Comparison of ENCODE assay signal across 24 mouse cellular contexts in the genomic region with DNA sequence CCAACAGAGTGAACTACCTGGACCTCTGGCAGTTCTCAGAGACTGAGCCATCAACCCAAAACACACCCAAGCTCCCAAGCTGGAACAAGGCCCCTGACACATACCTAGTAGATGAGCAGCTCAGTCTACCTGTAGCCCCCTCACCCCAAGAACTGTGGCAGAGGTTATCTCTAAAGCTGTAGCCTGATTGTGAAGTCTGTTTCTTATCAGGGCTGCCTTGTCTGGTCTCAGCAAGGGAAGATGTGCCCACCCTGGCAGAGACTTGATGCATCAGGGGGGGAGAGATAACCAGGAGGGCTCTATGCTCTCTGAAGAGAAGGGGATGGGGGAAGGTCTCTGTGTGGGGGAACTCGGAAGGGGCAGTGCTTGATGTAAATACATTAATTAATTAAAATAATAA.
DNase-seq lines count a peak whose midpoint lies in the region; ATAC-seq and TF ChIP-seq lines count a peak whose summit lies in the region.
"Had no signal": no experiment of that assay in that cellular context is flagged by ENCODE, and none has a peak within 500 bp of the region (broad histone marks: within the 10 kb centered on the region; RNA-seq: fewer than 3 reads in every experiment).

No protein-coding gene starts in this region.

- WGBS in liver, embryonic 11.5 days: 43% methylated on average over 1 of the region's 1 CpGs
- WGBS in liver, embryonic 14.5 days (ENCODE audit: insufficient replicate concordance): 38% methylated on average over 1 of the region's 1 CpGs
- WGBS in midbrain, embryonic 11.5 days: 71% methylated on average over 1 of the region's 1 CpGs

- TF ChIP-seq RAD21 in MEL (IDR thresholded peaks at IDR 0.05; ENCODE audit: low read depth, low read length): no peak

- no peaks in the 10 kb centered on the region for H3K4me1 ChIP-seq in liver, embryonic 11.5 days (replicated peaks; ENCODE audit: control insufficient read depth, insufficient read depth, low read length)
- H3K4me1 ChIP-seq in G1E (ENCODE audit: insufficient read depth, low read depth, low read length): no peaks in the 10 kb centered on the region
- H3K4me1 ChIP-seq in MEL (ENCODE audit: control insufficient read depth in 1 of 2, insufficient read depth in 2 of 2, low read length in 2 of 2): peaks cover 3 to 11% of the 10 kb centered on the region in 2 experiments; a peak in 3 of 4 replicates
- no peaks in the 10 kb centered on the region for H3K4me1 ChIP-seq in liver, embryonic 14.5 days (replicated peaks; ENCODE audit: control insufficient read depth in 2 of 2, insufficient read depth in 2 of 2, low read length in 1 of 2)
- no peaks in the 10 kb centered on the region for H3K4me1 ChIP-seq in midbrain, embryonic 11.5 days (ENCODE audit: control insufficient read depth, insufficient read depth, low read length)
- H3K4me1 ChIP-seq: embryonic facial prominence, embryonic 13.5 days; embryonic facial prominence, embryonic 15.5 days; forebrain, embryonic 10.5 days; forebrain, embryonic 12.5 days had no signal

- TF ChIP-seq EP300 in MEL (IDR thresholded peaks at IDR 0.05; ENCODE audit: low read depth in 1 of 2, low read length in 2 of 2): peak; percentile 19 to 61; a peak in 2 of 4 replicates
- no peak for TF ChIP-seq EP300 in liver, embryonic 14.5 days (IDR thresholded peaks at IDR 0.05; ENCODE audit: low read depth)

- no peaks in the 10 kb centered on the region for H3K9me3 ChIP-seq in liver, embryonic 11.5 days (ENCODE audit: control insufficient read depth, low read length)
- H3K9me3 ChIP-seq in G1E (replicated peaks) (peaks cover 5% of the 10 kb centered on the region; the same call in 1 of the 2 replicates), MEL (replicated peaks; ENCODE audit: insufficient read depth, low read length) (no peaks in the 10 kb centered on the region)
- H3K9me3 ChIP-seq in liver, embryonic 14.5 days (ENCODE audit: control insufficient read depth, low read length): no peaks in the 10 kb centered on the region
- H3K9me3 ChIP-seq in midbrain, embryonic 11.5 days (ENCODE audit: control insufficient read depth, low read length): no peaks in the 10 kb centered on the region
- H3K9me3 ChIP-seq: embryonic facial prominence, embryonic 13.5 days; embryonic facial prominence, embryonic 15.5 days; forebrain, embryonic 10.5 days; forebrain, embryonic 12.5 days had no signal

- no peak overlapping the region for H3K4me2 ChIP-seq in liver, embryonic 11.5 days
- no peak overlapping the region for H3K4me2 ChIP-seq in liver, embryonic 14.5 days (ENCODE audit: low read depth)
- no peak overlapping the region for H3K4me2 ChIP-seq in midbrain, embryonic 11.5 days
- H3K4me2 ChIP-seq: embryonic facial prominence, embryonic 13.5 days; embryonic facial prominence, embryonic 15.5 days; forebrain, embryonic 12.5 days had no signal

- no peak for TF ChIP-seq CTCF in G1E (IDR thresholded peaks at IDR 0.05; ENCODE audit: low read depth, low read length)
- no peak for TF ChIP-seq CTCF in MEL (IDR thresholded peaks at IDR 0.05 in 2 of 3, conservative IDR thresholded peaks at IDR 0.05 in 1 of 3; ENCODE audit: control insufficient read depth in 1 of 3, insufficient read depth in 1 of 3, low read depth in 2 of 3, low read length in 3 of 3, poor library complexity in 1 of 3, severe bottlenecking in 1 of 3)
- TF ChIP-seq CTCF in liver, embryonic 14.5 days (IDR thresholded peaks at IDR 0.05; ENCODE audit: low read depth): no peak

- no peaks in the 10 kb centered on the region for H3K27me3 ChIP-seq in liver, embryonic 11.5 days (replicated peaks; ENCODE audit: control insufficient read depth, insufficient read depth, low read length)
- H3K27me3 ChIP-seq in G1E (ENCODE audit: insufficient read depth, low read length) (no peaks in the 10 kb centered on the region), MEL (ENCODE audit: control insufficient read depth in 1 of 2, insufficient read depth in 2 of 2, low read length in 2 of 2) (no peaks in the 10 kb centered on the region)
- H3K27me3 ChIP-seq in liver, embryonic 14.5 days (ENCODE audit: control insufficient read depth, insufficient read depth, low read length): no peaks in the 10 kb centered on the region
- no peaks in the 10 kb centered on the region for H3K27me3 ChIP-seq in midbrain, embryonic 11.5 days (ENCODE audit: control insufficient read depth, insufficient read depth, low read length)
- H3K27me3 ChIP-seq: embryonic facial prominence, embryonic 13.5 days; embryonic facial prominence, embryonic 15.5 days; forebrain, embryonic 12.5 days had no signal

- H3K9ac ChIP-seq in liver, embryonic 11.5 days (ENCODE audit: low read depth, low read length): no peak overlapping the region
- no peak overlapping the region for H3K9ac ChIP-seq in MEL (ENCODE audit: control insufficient read depth, low read depth, low read length, poor library complexity, severe bottlenecking)
- H3K9ac ChIP-seq in liver, embryonic 14.5 days (replicated peaks): no peak overlapping the region
- H3K9ac ChIP-seq in midbrain, embryonic 11.5 days (ENCODE audit: low read length): no peak overlapping the region
- H3K9ac ChIP-seq: embryonic facial prominence, embryonic 13.5 days; embryonic facial prominence, embryonic 15.5 days; forebrain, embryonic 12.5 days had no signal

- no peak overlapping the region for H3K4me3 ChIP-seq in liver, embryonic 11.5 days (ENCODE audit: low read depth, low read length)
- H3K4me3 ChIP-seq in G1E (ENCODE audit: low read depth, low read length) (no peak overlapping the region), MEL (ENCODE audit: control insufficient read depth in 1 of 2, insufficient read depth in 1 of 2, low read depth in 2 of 2, low read length in 2 of 2) (no peak overlapping the region)
- H3K4me3 ChIP-seq in liver, embryonic 14.5 days (ENCODE audit: insufficient read depth in 1 of 2, low read depth in 2 of 2, low read length in 2 of 2): no peak overlapping the region
- no peak overlapping the region for H3K4me3 ChIP-seq in midbrain, embryonic 11.5 days (ENCODE audit: low read depth, low read length)
- H3K4me3 ChIP-seq: embryonic facial prominence, embryonic 13.5 days; embryonic facial prominence, embryonic 15.5 days; erythroblast, embryonic 14.5 days; forebrain, embryonic 10.5 days; forebrain, embryonic 12.5 days had no signal

- H3K79me2 ChIP-seq in MEL (ENCODE audit: control insufficient read depth, insufficient read depth, low read length, poor library complexity): no peaks in the 10 kb centered on the region

- no peak overlapping the region for H3K27ac ChIP-seq in liver, embryonic 11.5 days (ENCODE audit: low read depth, low read length)
- no peak overlapping the region for H3K27ac ChIP-seq in MEL (ENCODE audit: control insufficient read depth, low read depth, low read length)
- H3K27ac ChIP-seq in liver, embryonic 14.5 days: no peak overlapping the region
- H3K27ac ChIP-seq in midbrain, embryonic 11.5 days (ENCODE audit: low read depth, low read length): no peak overlapping the region
- H3K27ac ChIP-seq: embryonic facial prominence, embryonic 13.5 days; embryonic facial prominence, embryonic 15.5 days; forebrain, embryonic 10.5 days; forebrain, embryonic 12.5 days had no signal

- H3K36me3 ChIP-seq in liver, embryonic 11.5 days (ENCODE audit: control insufficient read depth, insufficient read depth, low read length): no peaks in the 10 kb centered on the region
- H3K36me3 ChIP-seq in G1E (replicated peaks): no peaks in the 10 kb centered on the region
- H3K36me3 ChIP-seq in MEL (ENCODE audit: control insufficient read depth in 1 of 2, insufficient read depth in 2 of 2, low read length in 2 of 2): peaks cover 0 to 6% of the 10 kb centered on the region in 2 experiments; a peak in 2 of 4 replicates
- no peaks in the 10 kb centered on the region for H3K36me3 ChIP-seq in liver, embryonic 14.5 days (replicated peaks; ENCODE audit: control insufficient read depth, insufficient read depth, low read depth)
- no peaks in the 10 kb centered on the region for H3K36me3 ChIP-seq in midbrain, embryonic 11.5 days (ENCODE audit: control insufficient read depth, insufficient read depth, low read length)
- H3K36me3 ChIP-seq: embryonic facial prominence, embryonic 13.5 days; embryonic facial prominence, embryonic 15.5 days; forebrain, embryonic 10.5 days; forebrain, embryonic 12.5 days had no signal

- no peak for TF ChIP-seq POLR2A in MEL (IDR thresholded peaks at IDR 0.05; ENCODE audit: control insufficient read depth in 1 of 2, insufficient read depth in 1 of 2, low read depth in 1 of 2, low read length in 2 of 2, poor library complexity in 1 of 2)

- DNase-seq in liver, embryonic 11.5 days (ENCODE audit: low spot score): no peak
- DNase-seq in liver (no peak), G1E (ENCODE audit: low spot score) (no peak), MEL (ENCODE audit: low read depth, low spot score) (peak; percentile 14)
- DNase-seq in liver, embryonic 14.5 days (ENCODE audit: low read depth in 3 of 3, low spot score in 3 of 3): no peak
- DNase-seq in neural tube, embryonic 10.5 days (ENCODE audit: extremely low spot score, low spot score): no peak
- no peak for DNase-seq in midbrain, embryonic 11.5 days (ENCODE audit: low spot score, missing footprints)
- DNase-seq: adrenal gland, adult 2 months; adrenal gland, postnatal 10 days; adrenal gland, postnatal 25 days; cerebellum, adult 11 months; cerebellum, adult 18-20 months; cerebellum, adult 8-10 months; cerebellum, adult 9-11 months; cerebellum, postnatal 14 days; cerebellum, postnatal 36 days; embryo, embryonic 11 days had no signal

- peak; percentile 41; the same call in 1 of the 2 replicates for ATAC-seq in liver, embryonic 11.5 days (replicated peaks; ENCODE audit: low FRiP score)
- peak; percentile 37 for ATAC-seq in G1E (ENCODE audit: extremely low read depth, insufficient number of reproducible peaks, low FRiP score, poor library complexity, severe bottlenecking)
- 0 out of 2 replicates have a peak, but pooled peaks have one; percentile 13 for ATAC-seq in liver, embryonic 14.5 days (ENCODE audit: insufficient read depth)
- ATAC-seq in midbrain, embryonic 11.5 days (ENCODE audit: low FRiP score): no peak
- ATAC-seq: forebrain, embryonic 14.5 days; forebrain, embryonic 16.5 days had no signal

TF ChIP-seq in MEL, 35 proteins besides CTCF, POLR2A, EP300 and RAD21:
- peak; percentile 56 for TF ChIP-seq GATA1 (IDR thresholded peaks at IDR 0.05; ENCODE audit: low read depth, low read length)
- TF ChIP-seq TCF12 (IDR thresholded peaks at IDR 0.05; ENCODE audit: low read depth, low read length): peak; percentile 67
- TF ChIP-seq HCFC1 (IDR thresholded peaks at IDR 0.05; ENCODE audit: low read depth, low read length): no peak
- TF ChIP-seq RCOR1 (IDR thresholded peaks at IDR 0.05; ENCODE audit: low read depth, low read length): 0 out of 2 replicates have a peak, but pooled peaks have one; percentile 20
